Comparison of ENCODE assay signal across 30 mouse cellular contexts in the genomic region with DNA sequence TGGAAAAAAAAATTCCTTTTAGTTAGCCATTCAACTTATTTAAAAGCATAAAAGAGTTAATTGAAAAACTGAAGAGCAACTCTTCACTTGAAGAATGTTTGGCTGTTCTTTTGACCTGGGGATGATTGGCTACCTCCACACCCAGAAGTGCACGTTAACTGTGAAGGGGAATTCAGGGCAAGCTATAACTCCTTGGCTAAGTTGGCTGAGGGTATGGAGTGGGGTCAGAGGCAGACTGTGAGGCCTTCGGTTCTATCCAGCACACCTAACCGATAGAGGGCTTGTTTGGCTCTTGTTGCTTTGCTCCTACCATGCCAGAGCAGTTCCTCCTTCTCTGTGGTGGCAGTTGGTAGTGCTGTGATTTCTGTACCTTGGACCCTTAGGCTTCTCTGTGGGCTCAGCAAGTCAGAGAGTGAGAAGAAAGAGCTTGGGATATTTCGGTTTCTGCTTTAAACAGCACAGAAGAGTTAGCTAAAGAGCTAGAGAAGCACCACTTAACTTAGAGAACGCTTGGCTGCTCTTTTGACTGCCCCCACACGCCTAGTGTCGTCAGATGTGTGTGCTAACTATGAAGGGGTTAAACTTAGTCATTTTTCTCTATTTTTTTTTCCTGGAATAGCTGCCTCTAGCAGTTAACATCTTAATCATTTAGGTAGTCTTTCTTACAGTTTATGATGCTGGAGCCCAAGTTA.
DNase-seq lines count a peak whose midpoint lies in the region; ATAC-seq and TF ChIP-seq lines count a peak whose summit lies in the region.
"Had no signal": no experiment of that assay in that cellular context is flagged by ENCODE, and none has a peak within 500 bp of the region (broad histone marks: within the 10 kb centered on the region; RNA-seq: fewer than 3 reads in every experiment).

No protein-coding gene starts in this region.

- no peaks in the 10 kb centered on the region for H3K27me3 ChIP-seq in kidney, embryonic 14.5 days (ENCODE audit: control insufficient read depth, insufficient read depth, low read length)
- no peaks in the 10 kb centered on the region for H3K27me3 ChIP-seq in lung, postnatal 0 days (replicated peaks; ENCODE audit: insufficient read depth, low read length)
- no peaks in the 10 kb centered on the region for H3K27me3 ChIP-seq in embryonic facial prominence, embryonic 10.5 days (replicated peaks; ENCODE audit: low read depth, poor library complexity, severe bottlenecking)
- H3K27me3 ChIP-seq: embryonic facial prominence, embryonic 13.5 days; forebrain, embryonic 15.5 days; heart, embryonic 15.5 days; hindbrain, embryonic 13.5 days; limb, embryonic 15.5 days; liver, embryonic 13.5 days; midbrain, embryonic 13.5 days; neural tube, embryonic 13.5 days; Patski had no signal

- peak; percentile 65 for DNase-seq in kidney, adult 11 months
- peak; percentile 75 for DNase-seq in kidney, adult 9 months
- peak; percentile 13 to 38 for DNase-seq in kidney, postnatal 25 days
- peak; percentile 63 for DNase-seq in lung, postnatal 0 days (ENCODE audit: low spot score)
- DNase-seq in left cerebral cortex, postnatal 10 days (ENCODE audit: extremely low spot score in 1 of 2, low spot score in 2 of 2) = no peak
- no peak for DNase-seq in embryonic facial prominence, embryonic 10.5 days (ENCODE audit: low spot score)
- DNase-seq: adrenal gland, postnatal 10 days; cerebellum, adult 11 months; cerebellum, adult 9-10 months; embryo, embryonic 11 days; gastrocnemius, postnatal 25 days; heart, adult 11 months; liver, embryonic 13.5 days had no signal

- no peak overlapping the region for H3K27ac ChIP-seq in kidney, embryonic 14.5 days (ENCODE audit: low read depth, low read length)
- H3K27ac ChIP-seq in lung, postnatal 0 days (ENCODE audit: low read length) = peak overlapping the region; percentile 60; the same call in 1 of the 2 replicates
- no peak overlapping the region for H3K27ac ChIP-seq in embryonic facial prominence, embryonic 10.5 days (replicated peaks)
- H3K27ac ChIP-seq: embryonic facial prominence, embryonic 13.5 days; forebrain, embryonic 10.5 days; forebrain, embryonic 15.5 days; heart, embryonic 10.5 days; heart, embryonic 15.5 days; hindbrain, embryonic 13.5 days; left cerebral cortex, adult 2 months; limb, embryonic 10.5 days; limb, embryonic 15.5 days; liver, embryonic 13.5 days; macrophage; midbrain, embryonic 13.5 days; neural tube, embryonic 13.5 days had no signal

- ATAC-seq in kidney, embryonic 14.5 days (ENCODE audit: low FRiP score, low TSS enrichment) = no peak
- ATAC-seq in lung, postnatal 0 days = peak; percentile 89
- no peak for ATAC-seq in cerebellum, adult (ENCODE audit: insufficient number of reproducible peaks, low FRiP score, low TSS enrichment)
- ATAC-seq: forebrain, embryonic 15.5 days; intestine, embryonic 16.5 days; midbrain, embryonic 13.5 days; Patski had no signal

- no peak for TF ChIP-seq EP300 in lung, postnatal 0 days (IDR thresholded peaks at IDR 0.05)

- H3K4me3 ChIP-seq in kidney, embryonic 14.5 days (ENCODE audit: low read length) = no peak overlapping the region
- no peak overlapping the region for H3K4me3 ChIP-seq in lung, postnatal 0 days (ENCODE audit: low read depth, low read length)
- no peak overlapping the region for H3K4me3 ChIP-seq in embryonic facial prominence, embryonic 10.5 days
- H3K4me3 ChIP-seq: embryonic facial prominence, embryonic 13.5 days; forebrain, embryonic 10.5 days; forebrain, embryonic 15.5 days; heart, embryonic 10.5 days; heart, embryonic 15.5 days; hindbrain, embryonic 13.5 days; left cerebral cortex, adult 2 months; limb, embryonic 10.5 days; limb, embryonic 15.5 days; liver, embryonic 13.5 days; midbrain, embryonic 13.5 days; neural tube, embryonic 13.5 days had no signal

- intact Hi-C loops in left cerebral cortex, postnatal 10 days (cut with DNase I) = no loop called here

- no peaks in the 10 kb centered on the region for H3K9me3 ChIP-seq in kidney, embryonic 14.5 days (ENCODE audit: control insufficient read depth, low read length)
- H3K9me3 ChIP-seq in lung, postnatal 0 days (ENCODE audit: low read length) = no peaks in the 10 kb centered on the region
- H3K9me3 ChIP-seq in embryonic facial prominence, embryonic 10.5 days = no peaks in the 10 kb centered on the region
- H3K9me3 ChIP-seq: embryonic facial prominence, embryonic 13.5 days; forebrain, embryonic 10.5 days; forebrain, embryonic 15.5 days; heart, embryonic 10.5 days; heart, embryonic 15.5 days; hindbrain, embryonic 13.5 days; limb, embryonic 10.5 days; limb, embryonic 15.5 days; liver, embryonic 13.5 days; midbrain, embryonic 13.5 days; neural tube, embryonic 13.5 days had no signal

- no peak for TF ChIP-seq CTCF in lung, postnatal 0 days (IDR thresholded peaks at IDR 0.05)

- 60% methylated on average over 7 of the region's 7 CpGs for WGBS in kidney, embryonic 14.5 days
- WGBS in lung, postnatal 0 days = 45% methylated on average over 7 of the region's 7 CpGs
- 84% methylated on average over 7 of the region's 7 CpGs for WGBS in embryonic facial prominence, embryonic 10.5 days

- H3K36me3 ChIP-seq in kidney, embryonic 14.5 days (ENCODE audit: control insufficient read depth, insufficient read depth, low read length) = no peaks in the 10 kb centered on the region
- H3K36me3 ChIP-seq in lung, postnatal 0 days (ENCODE audit: insufficient read depth, low read length) = no peaks in the 10 kb centered on the region
- no peaks in the 10 kb centered on the region for H3K36me3 ChIP-seq in embryonic facial prominence, embryonic 10.5 days (replicated peaks)
- H3K36me3 ChIP-seq: embryonic facial prominence, embryonic 13.5 days; forebrain, embryonic 10.5 days; forebrain, embryonic 15.5 days; G1E; heart, embryonic 10.5 days; heart, embryonic 15.5 days; hindbrain, embryonic 13.5 days; limb, embryonic 10.5 days; limb, embryonic 15.5 days; liver, embryonic 13.5 days; midbrain, embryonic 13.5 days; neural tube, embryonic 13.5 days had no signal

- no peaks in the 10 kb centered on the region for H3K4me1 ChIP-seq in kidney, embryonic 14.5 days (ENCODE audit: control insufficient read depth, insufficient read depth, low read length)
- H3K4me1 ChIP-seq in lung, postnatal 0 days (ENCODE audit: insufficient read depth, low read depth, low read length) = no peaks in the 10 kb centered on the region
- H3K4me1 ChIP-seq in embryonic facial prominence, embryonic 10.5 days = no peaks in the 10 kb centered on the region
- H3K4me1 ChIP-seq: embryonic facial prominence, embryonic 13.5 days; forebrain, embryonic 10.5 days; forebrain, embryonic 15.5 days; heart, embryonic 10.5 days; heart, embryonic 15.5 days; hindbrain, embryonic 13.5 days; limb, embryonic 10.5 days; limb, embryonic 15.5 days; liver, embryonic 13.5 days; midbrain, embryonic 13.5 days had no signal

- H3K4me2 ChIP-seq in kidney, embryonic 14.5 days (replicated peaks; ENCODE audit: low read depth, low read length) = no peak overlapping the region
- no peak overlapping the region for H3K4me2 ChIP-seq in lung, postnatal 0 days (replicated peaks; ENCODE audit: low read depth, low read length)
- H3K4me2 ChIP-seq: embryonic facial prominence, embryonic 13.5 days; forebrain, embryonic 15.5 days; heart, embryonic 15.5 days; hindbrain, embryonic 13.5 days; limb, embryonic 15.5 days; liver, embryonic 13.5 days; midbrain, embryonic 13.5 days; neural tube, embryonic 13.5 days had no signal

- no peak overlapping the region for H3K9ac ChIP-seq in kidney, embryonic 14.5 days (ENCODE audit: low read depth, low read length)
- H3K9ac ChIP-seq in lung, postnatal 0 days (replicated peaks; ENCODE audit: low read depth) = no peak overlapping the region
- H3K9ac ChIP-seq: embryonic facial prominence, embryonic 13.5 days; forebrain, embryonic 15.5 days; heart, embryonic 15.5 days; hindbrain, embryonic 13.5 days; limb, embryonic 15.5 days; liver, embryonic 13.5 days; midbrain, embryonic 13.5 days; neural tube, embryonic 13.5 days had no signal

Comparison
In these comparisons a context has a peak if more than half of its experiments do, and no peak if none do; other contexts are left out.
1. DNase-seq: peak in kidney, adult 11 months (single experiment), kidney, adult 9 months (single experiment), kidney, postnatal 25 days (2 of 2) and lung, postnatal 0 days (single experiment); none in left cerebral cortex, postnatal 10 days (0 of 2) and embryonic facial prominence, embryonic 10.5 days (single experiment).